Mouse (Mus musculus) ES-Bruce4 (cell line): ENCODE results near the gene S1pr3.

Experiments used
- CTCF ChIP-seq: IDR thresholded peaks from one replicate; pipeline ENCODE4 v1.8.1; 2011; ENCODE audit warnings: low read depth, low read length
- EP300 ChIP-seq: IDR thresholded peaks from 2 replicates; pipeline ENCODE4 v1.6.1; 2011; ENCODE audit warnings: low read depth, low read length; ENCODE audit not compliant: insufficient read depth
- POLR2A ChIP-seq: IDR thresholded peaks from one replicate; pipeline ENCODE4 v1.8.1; 2011; ENCODE audit warnings: low read length; ENCODE audit not compliant: insufficient read depth

DNA sequence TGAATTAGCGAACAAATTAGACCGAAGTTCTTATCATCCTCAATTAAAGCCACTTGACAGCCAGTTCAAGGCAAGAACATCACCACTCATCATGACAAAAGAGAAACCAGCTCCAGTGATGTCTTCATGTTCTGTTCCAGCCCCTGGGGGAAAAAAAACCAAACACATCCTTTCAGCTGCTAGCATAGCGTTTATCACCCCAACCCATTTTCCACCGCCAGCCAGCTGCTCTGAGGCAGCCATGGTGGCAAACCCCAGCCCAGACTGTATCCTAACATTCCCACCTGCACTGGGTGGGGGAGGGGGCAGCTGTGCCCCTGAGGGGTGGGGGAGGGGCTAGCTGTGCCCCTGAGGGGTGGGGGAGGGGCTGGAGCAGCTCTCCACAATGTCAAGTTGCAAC is 30.3 kb upstream of the S1pr3 start:
- TF ChIP-seq CTCF (no peak), POLR2A (no peak), EP300 (peak; percentile 44; the same call in 1 of the 2 replicates)
